Mouse (Mus musculus) MEL (cell line): Measurements from ENCODE around the gene Tm4sf20. TPM values are rescaled to one million over a fixed set of nuclear protein-coding genes. Genes with fewer than 3 reads are reported as not detected.

Source experiments
- DNase-seq: peaks from one replicate; pipeline ENCODE4 v3.0.0; 2011; ENCODE audit warnings: low read depth, low spot score
- H3K27ac ChIP-seq: 2 replicates; pipeline ENCODE4 v1.5.1; 2012; ENCODE audit warnings: low read depth, mild to moderate bottlenecking, control low read depth, low read length, moderate library complexity; ENCODE audit not compliant: control insufficient read depth
- H3K27me3 ChIP-seq, 2 experiments: fragments of 150-350 bp in 1 of 2; sonication (generic) in 1 of 2; 2 replicates each; pipeline ENCODE4 v1.6.1; 2012; ENCODE audit warnings: low read length in 2 of 2, mild to moderate bottlenecking in 2 of 2, improper control_type of control experiment in 1 of 2, moderate library complexity in 1 of 2; ENCODE audit not compliant: insufficient read depth in 2 of 2, control insufficient read depth in 1 of 2
- H3K36me3 ChIP-seq, 2 experiments: 2 replicates each; pipeline ENCODE4 v1.6.1; 2012 to 2014; ENCODE audit warnings: low read length in 2 of 2, improper control_type of control experiment in 1 of 2, inconsistent platforms in 1 of 2, mild to moderate bottlenecking in 1 of 2; ENCODE audit not compliant: insufficient read depth in 2 of 2, control insufficient read depth in 1 of 2
- H3K4me1 ChIP-seq, 2 experiments: fragments of 150-350 bp in 1 of 2; sonication (generic) in 1 of 2; 2 replicates each; pipeline ENCODE4 v1.6.1; 2012; ENCODE audit warnings: low read length in 2 of 2, improper control_type of control experiment in 1 of 2, mild to moderate bottlenecking in 1 of 2; ENCODE audit not compliant: insufficient read depth in 2 of 2, control insufficient read depth in 1 of 2
- H3K4me3 ChIP-seq, 2 experiments: fragments of 150-350 bp in 1 of 2; sonication (generic) in 1 of 2; 2 replicates each; pipeline ENCODE4 v1.5.1; 2012; ENCODE audit warnings: low read depth in 2 of 2, low read length in 2 of 2, mild to moderate bottlenecking in 2 of 2, moderate library complexity in 2 of 2, control low read depth in 1 of 2, improper control_type of control experiment in 1 of 2; ENCODE audit not compliant: control insufficient read depth in 1 of 2, insufficient read depth in 1 of 2
- H3K79me2 ChIP-seq: 2 replicates; pipeline ENCODE4 v1.6.1; 2012; ENCODE audit warnings: mild to moderate bottlenecking, low read length, moderate library complexity; ENCODE audit not compliant: control insufficient read depth, poor library complexity, insufficient read depth
- H3K9ac ChIP-seq: 2 replicates; pipeline ENCODE4 v1.6.1; 2012; ENCODE audit warnings: low read depth, mild to moderate bottlenecking, control low read depth, low read length, moderate library complexity; ENCODE audit not compliant: control insufficient read depth, poor library complexity, severe bottlenecking
- H3K9me3 ChIP-seq: fragments of 150-350 bp; sonication (generic); replicated peaks from 2 replicates; pipeline ENCODE4 v1.6.1; 2012; ENCODE audit warnings: mild to moderate bottlenecking, low read length, improper control_type of control experiment, moderate library complexity; ENCODE audit not compliant: insufficient read depth
- CHD2 ChIP-seq: IDR thresholded peaks from 2 replicates; pipeline ENCODE4 v1.6.1; 2011; ENCODE audit warnings: low read length, improper control_type of control experiment
- E2F4 ChIP-seq: IDR thresholded peaks from 2 replicates; pipeline ENCODE4 v1.6.1; 2011; ENCODE audit warnings: low read depth, low read length, improper control_type of control experiment, borderline replicate concordance
- ELF1 ChIP-seq: IDR thresholded peaks from 2 replicates; pipeline ENCODE4 v1.6.1; 2014; ENCODE audit warnings: low read depth, mild to moderate bottlenecking, inconsistent platforms, low read length, improper control_type of control experiment, moderate library complexity
- EP300 ChIP-seq, 2 experiments: IDR thresholded peaks; 2 replicates each; pipeline ENCODE4 v1.6.1; 2011; ENCODE audit warnings: improper control_type of control experiment in 2 of 2, low read length in 2 of 2, low read depth in 1 of 2, mild to moderate bottlenecking in 1 of 2
- GABPA ChIP-seq: IDR thresholded peaks from 2 replicates; pipeline ENCODE4 v1.6.1; 2012; ENCODE audit warnings: low read depth, mild to moderate bottlenecking, inconsistent platforms, low read length, improper control_type of control experiment, moderate library complexity
- JUND ChIP-seq: IDR thresholded peaks from 2 replicates; pipeline ENCODE4 v1.6.1; 2011; ENCODE audit warnings: low read depth, mild to moderate bottlenecking, improper control_type of control experiment, low read length
- MAX ChIP-seq: IDR thresholded peaks from 2 replicates; pipeline ENCODE4 v1.6.1; 2011; ENCODE audit warnings: low read length, improper control_type of control experiment
- MEF2A ChIP-seq: IDR thresholded peaks from 2 replicates; pipeline ENCODE4 v1.6.1; 2014; ENCODE audit warnings: low read depth, mild to moderate bottlenecking, inconsistent platforms, low read length, improper control_type of control experiment; ENCODE audit not compliant: poor library complexity, insufficient replicate concordance, severe bottlenecking; ENCODE audit errors: extremely low read depth
- MXI1 ChIP-seq: IDR thresholded peaks from 2 replicates; pipeline ENCODE4 v1.6.1; 2011; ENCODE audit warnings: mild to moderate bottlenecking, low read depth, low read length, improper control_type of control experiment
- MYC ChIP-seq: IDR thresholded peaks from 2 replicates; pipeline ENCODE4 v1.6.1; 2011; ENCODE audit warnings: low read depth, mild to moderate bottlenecking, low read length, improper control_type of control experiment, moderate library complexity
- POLR2AphosphoS2 ChIP-seq: IDR thresholded peaks from 2 replicates; pipeline ENCODE4 v1.6.1; 2011; ENCODE audit warnings: low read length, improper control_type of control experiment
- RAD21 ChIP-seq: IDR thresholded peaks from 2 replicates; pipeline ENCODE4 v1.6.1; 2011; ENCODE audit warnings: mild to moderate bottlenecking, low read depth, low read length, improper control_type of control experiment
- SIN3A ChIP-seq: IDR thresholded peaks from 2 replicates; pipeline ENCODE4 v1.6.1; 2012; ENCODE audit warnings: low read length, improper control_type of control experiment, inconsistent platforms
- TCF12 ChIP-seq: IDR thresholded peaks from 2 replicates; pipeline ENCODE4 v1.6.1; 2014; ENCODE audit warnings: low read depth, mild to moderate bottlenecking, inconsistent platforms, low read length, improper control_type of control experiment, moderate library complexity
- USF2 ChIP-seq, 2 experiments: IDR thresholded peaks; 2 replicates each; pipeline ENCODE4 v1.6.1; 2011 to 2012; ENCODE audit warnings: improper control_type of control experiment in 2 of 2, low read length in 2 of 2, borderline replicate concordance in 1 of 2, inconsistent platforms in 1 of 2, low read depth in 1 of 2, mild to moderate bottlenecking in 1 of 2; ENCODE audit not compliant: insufficient read depth in 1 of 2
- ZC3H11A ChIP-seq: IDR thresholded peaks from 2 replicates; pipeline ENCODE4 v1.6.1; 2012; ENCODE audit warnings: low read depth, mild to moderate bottlenecking, inconsistent platforms, low read length, improper control_type of control experiment
- ZKSCAN1 ChIP-seq: IDR thresholded peaks from 2 replicates; pipeline ENCODE4 v1.6.1; 2012; ENCODE audit warnings: low read depth, mild to moderate bottlenecking, inconsistent platforms, low read length, improper control_type of control experiment, moderate library complexity
- ZNF384 ChIP-seq: IDR thresholded peaks from 2 replicates; pipeline ENCODE4 v1.6.1; 2012; ENCODE audit warnings: low read depth, mild to moderate bottlenecking, inconsistent platforms, low read length, improper control_type of control experiment
- polyA plus RNA-seq, 2 experiments: library from polyadenylated mRNA; stranded (reverse) in 1 of 2; unstranded in 1 of 2; fragments of >175 nt in 1 of 2; fragments of >200 nt in 1 of 2; gene quantifications; 2 replicates each; pipeline versions ENCODE4 v1.2.1 to v1.2.4; 2012; ENCODE audit warnings: low replicate concordance in 2 of 2, low read depth in 1 of 2; ENCODE audit not compliant: insufficient read length in 2 of 2, insufficient read depth in 1 of 2, missing spikeins in 1 of 2
- total RNA-seq: library from RNA; depleted of rRNA; stranded (reverse); fragments of 300-350 nt; gene quantifications from 2 replicates; pipeline ENCODE4 v1.2.3, GENCODE M21; 2012

Gene Tm4sf20
- total and polyA plus RNA-seq, 3 experiments, result not detected

DNA sequence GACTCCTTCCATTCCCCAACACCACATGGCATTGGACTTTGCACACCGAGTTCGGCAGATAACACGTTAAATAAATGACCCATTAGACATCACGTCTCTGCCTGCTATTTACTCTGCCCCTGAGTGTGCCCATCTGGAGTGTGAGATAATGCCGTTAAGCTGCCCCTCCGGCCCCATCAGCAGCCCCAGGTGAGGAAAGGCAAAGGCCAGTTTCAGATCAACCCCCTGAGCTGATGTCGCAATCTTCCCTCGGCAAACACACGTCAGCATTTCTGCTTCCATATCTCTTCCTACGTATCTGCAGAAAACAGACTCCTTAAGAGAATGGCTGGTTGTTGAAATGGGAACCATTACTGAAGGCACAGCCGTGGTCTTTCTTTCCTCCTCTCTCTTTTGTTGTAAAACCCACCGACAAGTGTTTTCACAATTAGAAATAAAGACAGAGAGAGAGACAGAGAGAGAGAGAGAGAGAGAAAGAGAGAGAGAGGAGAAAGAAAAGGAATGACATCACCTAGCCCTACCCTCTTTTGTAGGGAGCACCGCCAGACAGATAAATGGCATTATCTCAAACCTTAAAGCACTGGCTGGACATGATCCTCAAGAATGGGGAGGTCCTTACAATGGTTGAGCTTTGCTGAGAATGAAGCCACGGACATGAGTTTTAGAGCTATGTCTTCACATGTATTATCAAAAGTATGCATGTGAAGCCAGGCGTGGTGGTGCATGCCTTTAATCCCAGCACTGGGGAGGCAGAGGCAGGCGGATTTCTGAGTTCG, 47.9 kb upstream of the Tm4sf20 start (continued):
- TF ChIP-seq TCF12, result 0 out of 2 replicates have a peak, but pooled peaks have one; percentile 23
- TF ChIP-seq JUND, result no peak
- TF ChIP-seq EP300 (IDR thresholded peaks at IDR 0.05; ENCODE audit: low read depth in 1 of 2, low read length in 2 of 2), result peak; percentile 55 to 57
- no peak for TF ChIP-seq ELF1
- no peak for TF ChIP-seq GABPA
- TF ChIP-seq MAX, result no peak
- TF ChIP-seq ZNF384, result no peak
- TF ChIP-seq CHD2, result no peak
- TF ChIP-seq MEF2A, result no peak
- TF ChIP-seq USF2 (IDR thresholded peaks at IDR 0.05; ENCODE audit: borderline replicate concordance in 1 of 2, insufficient read depth in 1 of 2, low read depth in 1 of 2, low read length in 2 of 2), result no peak
- TF ChIP-seq ZC3H11A, result no peak
- peak; percentile 33; the same call in 1 of the 2 replicates for TF ChIP-seq MXI1

DNA sequence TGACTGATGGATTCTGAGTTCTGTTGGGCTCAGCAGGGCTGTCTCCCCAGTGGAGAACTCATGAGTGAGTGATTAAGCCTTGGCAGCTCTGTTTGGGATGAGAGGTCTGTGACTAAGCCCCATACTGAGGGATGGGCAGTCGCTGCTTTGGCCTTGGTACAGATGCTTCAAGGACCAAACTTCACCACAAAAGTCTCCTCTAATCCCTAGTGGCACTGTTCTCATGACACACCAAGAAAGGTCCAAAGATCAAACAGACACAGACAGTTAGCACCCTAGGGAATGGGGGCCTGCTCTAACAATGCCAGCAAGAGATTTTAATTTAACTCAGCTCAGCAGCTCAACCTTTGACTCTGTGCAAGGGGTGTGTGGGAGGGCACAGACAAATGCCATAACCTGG, 43.5 kb upstream of the Tm4sf20 start:
- no peak for DNase-seq
- TF ChIP-seq MAX, result no peak
- TF ChIP-seq ELF1, result no peak
- no peak for TF ChIP-seq ZC3H11A
- no peak for TF ChIP-seq ZKSCAN1
- no peak for TF ChIP-seq USF2 (IDR thresholded peaks at IDR 0.05; ENCODE audit: borderline replicate concordance in 1 of 2, insufficient read depth in 1 of 2, low read depth in 1 of 2, low read length in 2 of 2)
- no peak for TF ChIP-seq SIN3A
- no peak for TF ChIP-seq EP300 (IDR thresholded peaks at IDR 0.05; ENCODE audit: low read depth in 1 of 2, low read length in 2 of 2)
- no peak for TF ChIP-seq POLR2AphosphoS2
- no peak for TF ChIP-seq RAD21
- TF ChIP-seq MYC, result no peak
- TF ChIP-seq E2F4, result no peak
- no peak for TF ChIP-seq CHD2
- no peak for TF ChIP-seq ZNF384
- no peak overlapping the region for H3K9ac ChIP-seq
- no peak overlapping the region for H3K4me3 ChIP-seq
- peaks cover 0 to 1% of the 10 kb centered on the region in 2 experiments; a peak in 2 of 4 replicates for H3K27me3 ChIP-seq
- no peaks in the 10 kb centered on the region for H3K9me3 ChIP-seq
- H3K36me3 ChIP-seq, result no peaks in the 10 kb centered on the region
- peaks cover 0 to 5% of the 10 kb centered on the region in 2 experiments; a peak in 2 of 4 replicates for H3K4me1 ChIP-seq
- H3K79me2 ChIP-seq, result no peaks in the 10 kb centered on the region
- no peak overlapping the region for H3K27ac ChIP-seq
